Mouse (Mus musculus) lung, embryonic 16.5 days (tissue): Measurements from ENCODE around the gene Rit1. TPM values are rescaled to one million over a fixed set of nuclear protein-coding genes. Genes with fewer than 3 reads are reported as not detected.

Source experiments
- ATAC-seq: fragments of 200-750 bp; cut with Nextera tagmentation; 2 replicates; pipeline ENCODE4 v1.8.0; 2017; ENCODE audit warnings: low read depth, mild to moderate bottlenecking, moderate library complexity
- H3K27ac ChIP-seq: fragments of 300-500 bp; sonication (generic); 2 replicates; pipeline ENCODE4 v1.5.1; 2014; ENCODE audit warnings: mild to moderate bottlenecking, control low read depth, low read length
- H3K27me3 ChIP-seq: fragments of 300-500 bp; sonication (generic); 2 replicates; pipeline ENCODE4 v1.6.1; 2014; ENCODE audit warnings: low read depth, low read length, mixed read lengths; ENCODE audit not compliant: control insufficient read depth, insufficient read depth
- H3K36me3 ChIP-seq: fragments of 300-500 bp; sonication (generic); 2 replicates; pipeline ENCODE4 v1.6.1; 2014; ENCODE audit warnings: low read length; ENCODE audit not compliant: control insufficient read depth, insufficient read depth
- H3K4me1 ChIP-seq: fragments of 300-500 bp; sonication (generic); replicated peaks from 2 replicates; pipeline ENCODE4 v1.6.1; 2014; ENCODE audit warnings: low read length, mixed read lengths; ENCODE audit not compliant: control insufficient read depth, insufficient read depth
- H3K4me2 ChIP-seq: fragments of 300-500 bp; sonication (generic); 2 replicates; pipeline ENCODE4 v1.6.1; 2014; ENCODE audit warnings: low read depth, low read length, control low read depth
- H3K4me3 ChIP-seq: fragments of 300-500 bp; sonication (generic); 2 replicates; pipeline ENCODE4 v1.5.1; 2014; ENCODE audit warnings: mild to moderate bottlenecking, low read length, control low read depth
- H3K9ac ChIP-seq: fragments of 300-500 bp; sonication (generic); 2 replicates; pipeline ENCODE4 v1.6.1; 2014; ENCODE audit warnings: low read length, control low read depth
- H3K9me3 ChIP-seq: fragments of 300-500 bp; sonication (generic); 2 replicates; pipeline ENCODE4 v1.6.1; 2016; ENCODE audit warnings: low read length; ENCODE audit not compliant: control insufficient read depth
- WGBS: fragments of 180-500 bp; shearing (Covaris S2); extraction: QIAGEN DNeasy Blood & Tissue Kit; methylation state at CpG from one replicate; pipeline ENCODE4 v1.1.7; 2014; 5-methylcytosine and 5-hydroxymethylcytosine counted together
- polyA plus RNA-seq: library from polyadenylated mRNA; unstranded; fragments of >200 nt; fragmentation: Nextera tagmentation; extraction: Ambion mirVana; gene quantifications from 2 replicates; pipeline ENCODE4 v1.2.1, GENCODE M21; 2015

Rit1 gene
- polyA plus RNA-seq: 58.9 and 68.9 TPM in 2 replicates

- peak within 1 kb of the TSS; percentile 80 for H3K27ac ChIP-seq
- peak within 1 kb of the TSS; percentile 80 for H3K4me2 ChIP-seq
- 2% methylated on average over 27 of the region's 27 CpGs for WGBS
- no peaks in the 10 kb centered on the region for H3K9me3 ChIP-seq
- H3K9ac ChIP-seq: peak within 1 kb of the TSS; percentile 84
- H3K36me3 ChIP-seq: peaks cover 28% of the 10 kb centered on the region
- peak within 1 kb of the TSS; percentile 92 for H3K4me3 ChIP-seq
- H3K4me1 ChIP-seq: peaks cover 17% of the 10 kb centered on the region
- H3K27me3 ChIP-seq: no peaks in the 10 kb centered on the region
- ATAC-seq: peak; percentile 97
These were observed at the start of gene Rit1 for GRCm38 (mm10) chr3:88716399-88717197. Gene Rit1 (plus strand): TSS chr3:88716838.

GRCm38 (mm10) chr3:88677399-88677798 is 39.2 kb upstream of the Rit1 start:
- Histone ChIP-seq H3K27ac (no peak overlapping the region), H3K27me3 (no peaks in the 10 kb centered on the region), H3K4me2 (peak overlapping the region; percentile 73), H3K9ac (peak overlapping the region; percentile 65), H3K9me3 (no peaks in the 10 kb centered on the region), H3K4me3 (peak overlapping the region; percentile 47), H3K4me1 (no peaks in the 10 kb centered on the region; the same call in 1 of the 2 replicates), H3K36me3 (no peaks in the 10 kb centered on the region)
- ATAC-seq: peak; percentile 87
- 8% methylated on average over 11 of the region's 11 CpGs for WGBS

- H3K9ac ChIP-seq: no peak overlapping the region
- no peak overlapping the region for H3K27ac ChIP-seq
- H3K36me3 ChIP-seq: no peaks in the 10 kb centered on the region; the same call in 1 of the 2 replicates
- ATAC-seq: no peak
- H3K4me1 ChIP-seq: peaks cover 10% of the 10 kb centered on the region
- H3K4me3 ChIP-seq: no peak overlapping the region
- H3K27me3 ChIP-seq: no peaks in the 10 kb centered on the region
- H3K4me2 ChIP-seq: no peak overlapping the region
- WGBS: 85% methylated on average over 2 of the region's 2 CpGs
- no peaks in the 10 kb centered on the region for H3K9me3 ChIP-seq
These were observed 32.8 kb upstream of the Rit1 start for GRCm38 (mm10) chr3:88683814-88684213.

- Histone ChIP-seq H3K9ac (peak overlapping the region; percentile 64), H3K4me2 (peak overlapping the region; percentile 74), H3K4me3 (peak overlapping the region; percentile 83), H3K9me3 (no peaks in the 10 kb centered on the region), H3K36me3 (no peaks in the 10 kb centered on the region; the same call in 1 of the 2 replicates), H3K27ac (peak overlapping the region; percentile 97), H3K4me1 (peaks cover 10% of the 10 kb centered on the region), H3K27me3 (no peaks in the 10 kb centered on the region)
- 63% methylated on average over 6 of the region's 8 CpGs for WGBS
- no peak for ATAC-seq
These were observed 32.2 kb upstream of the Rit1 start for GRCm38 (mm10) chr3:88684236-88684979.

GRCm38 (mm10) chr3:88684980-88685941 is 31.4 kb upstream of the Rit1 start, which contains the start of gene Khdc4:
Gene Khdc4 (plus strand): TSS chr3:88685803.
- H3K4me3 ChIP-seq: peak within 1 kb of the TSS; percentile 83
- ATAC-seq: peak; percentile 99
- under 1% methylated on average over 47 of the region's 47 CpGs for WGBS

GRCm38 (mm10) chr3:88685958-88686451 is 30.6 kb upstream of the Rit1 start:
- WGBS: under 1% methylated on average over 45 of the region's 45 CpGs
- peak overlapping the region; percentile 95 for H3K9ac ChIP-seq
- H3K9me3 ChIP-seq: no peaks in the 10 kb centered on the region
- H3K4me2 ChIP-seq: peak overlapping the region; percentile 82
- H3K4me1 ChIP-seq: peaks cover 10% of the 10 kb centered on the region
- peaks cover 12% of the 10 kb centered on the region for H3K36me3 ChIP-seq
- no peaks in the 10 kb centered on the region for H3K27me3 ChIP-seq
- peak overlapping the region; percentile 97 for H3K27ac ChIP-seq
- ATAC-seq: peak; percentile 60
- peak overlapping the region; percentile 83 for H3K4me3 ChIP-seq

More at GRCm38 (mm10) chr3:88684980-88685941, 31.4 kb upstream of the Rit1 start, which contains the start of gene Khdc4:
- H3K27me3 ChIP-seq: no peaks in the 10 kb centered on the region
- H3K27ac ChIP-seq: peak within 1 kb of the TSS; percentile 97
- peaks cover 6% of the 10 kb centered on the region for H3K36me3 ChIP-seq
- H3K4me2 ChIP-seq: peak within 1 kb of the TSS; percentile 82
- H3K9me3 ChIP-seq: no peaks in the 10 kb centered on the region
- peaks cover 10% of the 10 kb centered on the region for H3K4me1 ChIP-seq
- peak within 1 kb of the TSS; percentile 95 for H3K9ac ChIP-seq

- peak overlapping the region; percentile 82 for H3K4me2 ChIP-seq
- peak overlapping the region; percentile 97 for H3K27ac ChIP-seq
- peaks cover 10% of the 10 kb centered on the region for H3K4me1 ChIP-seq
- WGBS: 9% methylated on average over 13 of the region's 13 CpGs
- H3K36me3 ChIP-seq: peaks cover 16% of the 10 kb centered on the region
- peak overlapping the region; percentile 83 for H3K4me3 ChIP-seq
- ATAC-seq: no peak
- no peaks in the 10 kb centered on the region for H3K9me3 ChIP-seq
- no peaks in the 10 kb centered on the region for H3K27me3 ChIP-seq
- peak overlapping the region; percentile 95 for H3K9ac ChIP-seq
These were observed 29.7 kb upstream of the Rit1 start for GRCm38 (mm10) chr3:88686734-88687611.

GRCm38 (mm10) chr3:88689079-88689478 is 27.6 kb upstream of the Rit1 start:
- WGBS: 75% methylated on average over 5 of the region's 5 CpGs
- H3K27me3 ChIP-seq: no peaks in the 10 kb centered on the region
- no peak overlapping the region for H3K9ac ChIP-seq
- H3K27ac ChIP-seq: no peak overlapping the region
- H3K9me3 ChIP-seq: no peaks in the 10 kb centered on the region
- peaks cover 10% of the 10 kb centered on the region for H3K4me1 ChIP-seq
- no peak for ATAC-seq
- no peak overlapping the region for H3K4me3 ChIP-seq
- no peak overlapping the region for H3K4me2 ChIP-seq
- peaks cover 31% of the 10 kb centered on the region for H3K36me3 ChIP-seq
